Mouse (Mus musculus): Measurements from ENCODE around the gene Mpv17l2. TPM values are rescaled to one million over a fixed set of nuclear protein-coding genes. Genes with fewer than 3 reads are reported as not detected.

Mpv17l2 gene
- polyA plus RNA-seq, 1 experiment = 33.7 TPM

DNA sequence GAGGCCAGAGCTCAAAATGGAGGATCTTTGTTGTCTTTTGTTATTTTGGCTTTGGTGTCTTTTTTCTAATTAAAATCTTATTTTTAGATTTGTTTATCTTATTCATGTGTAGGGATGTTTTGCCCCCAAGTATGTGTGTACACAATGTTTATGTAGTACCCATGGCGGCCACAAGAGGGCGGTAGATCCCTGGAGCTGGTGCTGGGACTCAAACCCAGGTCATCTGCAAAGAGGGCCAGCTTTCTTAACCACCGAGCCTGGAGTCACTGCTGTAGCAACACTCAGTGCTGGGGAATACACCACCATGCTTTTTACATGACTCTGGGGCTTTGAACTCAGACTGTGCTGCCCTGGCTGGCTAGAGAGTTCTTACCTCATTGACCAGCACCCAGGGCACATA lies 2.6 kb upstream of the Mpv17l2 start:
- Histone ChIP-seq H3K4me1 (ENCODE audit: control insufficient read depth, insufficient read depth, low read length) (peaks cover 44% of the 10 kb centered on the region), H3K4me3 (ENCODE audit: insufficient read depth, low read length) (no peak overlapping the region), H3K27ac (ENCODE audit: insufficient read depth, low read depth, low read length) (no peak overlapping the region)
- TF ChIP-seq CTCF (IDR thresholded peaks at IDR 0.05; ENCODE audit: low read depth, low read length) (peak; percentile 79), POLR2A (IDR thresholded peaks at IDR 0.05; ENCODE audit: borderline replicate concordance, low read depth, low read length) (no peak)

GRCm38 (mm10) chr8:70762118-70762517 lies 1.4 kb upstream of the Mpv17l2 start:
- H3K4me1 ChIP-seq (ENCODE audit: control insufficient read depth, insufficient read depth, low read length) = peaks cover 33% of the 10 kb centered on the region
- peak overlapping the region; percentile 72; the same call in 1 of the 2 replicates for H3K27ac ChIP-seq (ENCODE audit: insufficient read depth, low read depth, low read length)
- H3K4me3 ChIP-seq (ENCODE audit: insufficient read depth, low read length) = no peak overlapping the region
- no peak for TF ChIP-seq CTCF (IDR thresholded peaks at IDR 0.05; ENCODE audit: low read depth, low read length)
- no peak for TF ChIP-seq POLR2A (IDR thresholded peaks at IDR 0.05; ENCODE audit: borderline replicate concordance, low read depth, low read length)

GRCm38 (mm10) chr8:70760350-70760749 lies 396 bp downstream of the Mpv17l2 start:
- Histone ChIP-seq H3K4me3 (ENCODE audit: insufficient read depth, low read length) (peak overlapping the region; percentile 68), H3K4me1 (ENCODE audit: control insufficient read depth, insufficient read depth, low read length) (peaks cover 35% of the 10 kb centered on the region), H3K27ac (ENCODE audit: insufficient read depth, low read depth, low read length) (no peak overlapping the region)
- no peak for TF ChIP-seq CTCF (IDR thresholded peaks at IDR 0.05; ENCODE audit: low read depth, low read length)
- no peak for TF ChIP-seq POLR2A (IDR thresholded peaks at IDR 0.05; ENCODE audit: borderline replicate concordance, low read depth, low read length)

- TF ChIP-seq POLR2A (IDR thresholded peaks at IDR 0.05; ENCODE audit: borderline replicate concordance, low read depth, low read length) = no peak
- no peak for TF ChIP-seq CTCF (IDR thresholded peaks at IDR 0.05; ENCODE audit: low read depth, low read length)
- H3K4me3 ChIP-seq (ENCODE audit: insufficient read depth, low read length) = no peak overlapping the region
- no peak overlapping the region for H3K27ac ChIP-seq (ENCODE audit: insufficient read depth, low read depth, low read length)
Observed at GRCm38 (mm10) chr8:70758616-70759561, 1.9 kb downstream of the Mpv17l2 start.

GRCm38 (mm10) chr8:70758308-70758615 lies 2.5 kb downstream of the Mpv17l2 start:
- no peak overlapping the region for H3K27ac ChIP-seq (ENCODE audit: insufficient read depth, low read depth, low read length)
- no peak for TF ChIP-seq CTCF (IDR thresholded peaks at IDR 0.05; ENCODE audit: low read depth, low read length)
- no peak for TF ChIP-seq POLR2A (IDR thresholded peaks at IDR 0.05; ENCODE audit: borderline replicate concordance, low read depth, low read length)
- peaks cover 38% of the 10 kb centered on the region for H3K4me1 ChIP-seq (ENCODE audit: control insufficient read depth, insufficient read depth, low read length)
- no peak overlapping the region for H3K4me3 ChIP-seq (ENCODE audit: insufficient read depth, low read length)

More at GRCm38 (mm10) chr8:70758616-70759561, 1.9 kb downstream of the Mpv17l2 start:
- H3K4me1 ChIP-seq (ENCODE audit: control insufficient read depth, insufficient read depth, low read length) = peaks cover 33% of the 10 kb centered on the region

GRCm38 (mm10) chr8:70757523-70758307 lies 3.0 kb downstream of the Mpv17l2 start:
- peaks cover 41% of the 10 kb centered on the region for H3K4me1 ChIP-seq (ENCODE audit: control insufficient read depth, insufficient read depth, low read length)

GRCm38 (mm10) chr8:70756476-70757040 lies 4.2 kb downstream of the Mpv17l2 start:
- no peak for TF ChIP-seq POLR2A (IDR thresholded peaks at IDR 0.05; ENCODE audit: borderline replicate concordance, low read depth, low read length)
- TF ChIP-seq CTCF (IDR thresholded peaks at IDR 0.05; ENCODE audit: low read depth, low read length) = no peak
- peaks cover 41% of the 10 kb centered on the region for H3K4me1 ChIP-seq (ENCODE audit: control insufficient read depth, insufficient read depth, low read length)
- no peak overlapping the region for H3K27ac ChIP-seq (ENCODE audit: insufficient read depth, low read depth, low read length)
- H3K4me3 ChIP-seq (ENCODE audit: insufficient read depth, low read length) = no peak overlapping the region

More at GRCm38 (mm10) chr8:70757523-70758307, 3.0 kb downstream of the Mpv17l2 start:
- Histone ChIP-seq H3K4me3 (ENCODE audit: insufficient read depth, low read length) (no peak overlapping the region), H3K27ac (ENCODE audit: insufficient read depth, low read depth, low read length) (no peak overlapping the region)
- TF ChIP-seq POLR2A (IDR thresholded peaks at IDR 0.05; ENCODE audit: borderline replicate concordance, low read depth, low read length) = no peak
- no peak for TF ChIP-seq CTCF (IDR thresholded peaks at IDR 0.05; ENCODE audit: low read depth, low read length)

GRCm38 (mm10) chr8:70755661-70756475 lies 4.9 kb downstream of the Mpv17l2 start:
- Histone ChIP-seq H3K27ac (ENCODE audit: insufficient read depth, low read depth, low read length) (no peak overlapping the region), H3K4me1 (ENCODE audit: control insufficient read depth, insufficient read depth, low read length) (peaks cover 40% of the 10 kb centered on the region), H3K4me3 (ENCODE audit: insufficient read depth, low read length) (peak overlapping the region; percentile 67)
- TF ChIP-seq POLR2A (IDR thresholded peaks at IDR 0.05; ENCODE audit: borderline replicate concordance, low read depth, low read length) = no peak
- TF ChIP-seq CTCF (IDR thresholded peaks at IDR 0.05; ENCODE audit: low read depth, low read length) = no peak
